Mouse (Mus musculus): ENCODE results near the gene Ccdc125. TPM values are rescaled to one million over a fixed set of nuclear protein-coding genes. Genes with fewer than 3 reads are reported as not detected.

Ccdc125 gene
- polyA plus RNA-seq (2012; rRNA removed), result 2.0 and 2.5 TPM in 2 replicates

- WGBS, result 1% methylated on average over 44 of the region's 44 CpGs
- DNase-seq, result peak; percentile 57
- Histone ChIP-seq H3K4me3 (replicated peaks; ENCODE audit: extremely low read depth, low read depth, low read length) (peak within 1 kb of the TSS; percentile 98), H3K4me1 (ENCODE audit: control insufficient read depth, insufficient read depth, low read length) (peaks cover 4% of the 10 kb centered on the region; the same call in 1 of the 2 replicates)
- TF ChIP-seq CTCF (IDR thresholded peaks at IDR 0.05; ENCODE audit: insufficient read depth, low read length), result no peak
- TF ChIP-seq POLR2A (IDR thresholded peaks at IDR 0.05; ENCODE audit: borderline replicate concordance, extremely low read depth, low read depth, low read length), result no peak; the same call in 1 of the 2 replicates
These were observed at the start of gene Ccdc125 for GRCm38 (mm10) chr13:100669291-100670022. Gene Ccdc125, plus strand, starts transcription at chr13:100669717.

GRCm38 (mm10) chr13:100622241-100622640, 47.3 kb upstream of the Ccdc125 start:
- no peak for DNase-seq
- H3K4me3 ChIP-seq (replicated peaks; ENCODE audit: extremely low read depth, low read depth, low read length), result no peak overlapping the region
- TF ChIP-seq POLR2A (IDR thresholded peaks at IDR 0.05; ENCODE audit: borderline replicate concordance, extremely low read depth, low read depth, low read length), result no peak
- H3K4me1 ChIP-seq (ENCODE audit: control insufficient read depth, insufficient read depth, low read length), result no peaks in the 10 kb centered on the region
- 75% methylated on average over 4 of the region's 4 CpGs for WGBS

GRCm38 (mm10) chr13:100634106-100634691, 35.3 kb upstream of the Ccdc125 start:
- Histone ChIP-seq H3K4me1 (ENCODE audit: control insufficient read depth, insufficient read depth, low read length) (no peaks in the 10 kb centered on the region), H3K4me3 (replicated peaks; ENCODE audit: extremely low read depth, low read depth, low read length) (no peak overlapping the region)
- no peak for DNase-seq
- WGBS, result 66% methylated on average over 3 of the region's 3 CpGs
- TF ChIP-seq CTCF (IDR thresholded peaks at IDR 0.05; ENCODE audit: insufficient read depth, low read length) (no peak), POLR2A (IDR thresholded peaks at IDR 0.05; ENCODE audit: borderline replicate concordance, extremely low read depth, low read depth, low read length) (no peak)

GRCm38 (mm10) chr13:100642471-100643209, 26.9 kb upstream of the Ccdc125 start:
- H3K4me3 ChIP-seq (replicated peaks; ENCODE audit: extremely low read depth, low read depth, low read length), result no peak overlapping the region
- no peaks in the 10 kb centered on the region for H3K4me1 ChIP-seq (ENCODE audit: control insufficient read depth, insufficient read depth, low read length)
- 78% methylated on average over 4 of the region's 4 CpGs for WGBS
- TF ChIP-seq CTCF (IDR thresholded peaks at IDR 0.05; ENCODE audit: insufficient read depth, low read length) (no peak), POLR2A (IDR thresholded peaks at IDR 0.05; ENCODE audit: borderline replicate concordance, extremely low read depth, low read depth, low read length) (no peak)
- DNase-seq, result no peak

- no peak overlapping the region for H3K4me3 ChIP-seq (replicated peaks; ENCODE audit: extremely low read depth, low read depth, low read length)
- no peak for DNase-seq
- H3K4me1 ChIP-seq (ENCODE audit: control insufficient read depth, insufficient read depth, low read length), result no peaks in the 10 kb centered on the region; the same call in none of the 2 replicates
- WGBS, result 88% methylated on average over 8 of the region's 8 CpGs
- TF ChIP-seq POLR2A (IDR thresholded peaks at IDR 0.05; ENCODE audit: borderline replicate concordance, extremely low read depth, low read depth, low read length) (no peak), CTCF (IDR thresholded peaks at IDR 0.05; ENCODE audit: insufficient read depth, low read length) (no peak)
These were observed 21.3 kb upstream of the Ccdc125 start for GRCm38 (mm10) chr13:100648223-100648622.

GRCm38 (mm10) chr13:100650550-100651438, 18.7 kb upstream of the Ccdc125 start, which contains the start of the genes Ak6 and Rad17:
Gene Ak6, plus strand, starts transcription at chr13:100650979.
Gene Rad17, minus strand, starts transcription at chr13:100651051.
- Histone ChIP-seq H3K4me1 (ENCODE audit: control insufficient read depth, insufficient read depth, low read length) (no peaks in the 10 kb centered on the region; the same call in none of the 2 replicates), H3K4me3 (replicated peaks; ENCODE audit: extremely low read depth, low read depth, low read length) (peak within 1 kb of the TSS; percentile 99)
- under 1% methylated on average over 73 of the region's 73 CpGs for WGBS
- TF ChIP-seq CTCF (IDR thresholded peaks at IDR 0.05; ENCODE audit: insufficient read depth, low read length) (no peak), POLR2A (IDR thresholded peaks at IDR 0.05; ENCODE audit: borderline replicate concordance, extremely low read depth, low read depth, low read length) (peak; percentile 73)
- DNase-seq, result peak; percentile 97

- WGBS, result under 1% methylated on average over 62 of the region's 63 CpGs
These were observed 17.9 kb upstream of the Ccdc125 start, which contains the start of gene Taf9 for GRCm38 (mm10) chr13:100651439-100652186. Gene Taf9, plus strand, starts transcription at chr13:100651579.

GRCm38 (mm10) chr13:100658091-100658490, 11.4 kb upstream of the Ccdc125 start:
- Histone ChIP-seq H3K4me3 (replicated peaks; ENCODE audit: extremely low read depth, low read depth, low read length) (no peak overlapping the region), H3K4me1 (ENCODE audit: control insufficient read depth, insufficient read depth, low read length) (no peaks in the 10 kb centered on the region)
- DNase-seq, result no peak
- 93% methylated on average over 5 of the region's 5 CpGs for WGBS
- TF ChIP-seq POLR2A (IDR thresholded peaks at IDR 0.05; ENCODE audit: borderline replicate concordance, extremely low read depth, low read depth, low read length), result no peak
- no peak for TF ChIP-seq CTCF (IDR thresholded peaks at IDR 0.05; ENCODE audit: insufficient read depth, low read length)

More at GRCm38 (mm10) chr13:100651439-100652186, 17.9 kb upstream of the Ccdc125 start, which contains the start of gene Taf9:
- TF ChIP-seq POLR2A (IDR thresholded peaks at IDR 0.05; ENCODE audit: borderline replicate concordance, extremely low read depth, low read depth, low read length), result no peak
- DNase-seq, result no peak
- Histone ChIP-seq H3K4me3 (replicated peaks; ENCODE audit: extremely low read depth, low read depth, low read length) (peak within 1 kb of the TSS; percentile 99), H3K4me1 (ENCODE audit: control insufficient read depth, insufficient read depth, low read length) (no peaks in the 10 kb centered on the region; the same call in none of the 2 replicates)
